Mouse (Mus musculus) layer of hippocampus, adult 11-12 months (tissue): ENCODE results near the gene Rab25.

Experiments
- DNase-seq: peaks from one replicate; pipeline ENCODE4 v3.0.0; 2022; ENCODE audit warnings: low spot score

Rab25 gene

GRCm38 (mm10) chr3:88542486-88542885 is 5.6 kb downstream of the Rab25 start:
- no peak for DNase-seq

- no peak for DNase-seq
Observed at GRCm38 (mm10) chr3:88541622-88542401, 6.3 kb downstream of the Rab25 start.

- DNase-seq = no peak
Observed at GRCm38 (mm10) chr3:88540085-88540484, 8.0 kb downstream of the Rab25 start.

- DNase-seq = no peak
Observed at GRCm38 (mm10) chr3:88539397-88539796, 8.7 kb downstream of the Rab25 start.

- DNase-seq = no peak
Observed at GRCm38 (mm10) chr3:88538271-88539145, 9.6 kb downstream of the Rab25 start.

- no peak for DNase-seq
Observed at GRCm38 (mm10) chr3:88537146-88537545, 11.0 kb downstream of the Rab25 start.

GRCm38 (mm10) chr3:88536103-88536930 is 11.8 kb downstream of the Rab25 start:
- DNase-seq = peak; percentile 85

GRCm38 (mm10) chr3:88535527-88535926 is 12.6 kb downstream of the Rab25 start:
- DNase-seq = no peak

GRCm38 (mm10) chr3:88535005-88535404 is 13.1 kb downstream of the Rab25 start:
- DNase-seq = no peak

- no peak for DNase-seq
Observed at GRCm38 (mm10) chr3:88533706-88534105, 14.4 kb downstream of the Rab25 start.

- DNase-seq = no peak
Observed at GRCm38 (mm10) chr3:88532689-88533511, 15.2 kb downstream of the Rab25 start.

- no peak for DNase-seq
Observed at GRCm38 (mm10) chr3:88532299-88532674, 15.8 kb downstream of the Rab25 start, which contains the start of gene Mex3a. Mex3a (plus strand) TSS chr3:88532395.

GRCm38 (mm10) chr3:88531348-88532298 is 16.5 kb downstream of the Rab25 start:
- peak; percentile 87 for DNase-seq

GRCm38 (mm10) chr3:88530082-88530864 is 17.8 kb downstream of the Rab25 start:
- DNase-seq = no peak

- DNase-seq = no peak
Observed at GRCm38 (mm10) chr3:88529204-88530000, 18.7 kb downstream of the Rab25 start.

GRCm38 (mm10) chr3:88528646-88529045 is 19.5 kb downstream of the Rab25 start:
- no peak for DNase-seq

- DNase-seq = no peak
Observed at GRCm38 (mm10) chr3:88527565-88527964, 20.5 kb downstream of the Rab25 start.
